Mouse (Mus musculus) cerebellum, postnatal 25 days (tissue): ENCODE measurements around the gene Ppip5k2.
"Not testable (repeated sequence)": the region's sequence is repeated elsewhere in the genome, so short reads cannot be mapped to it uniquely, and the experiment has no call there.

Experiments
- DNase-seq, 2 experiments: peaks; one replicate each; pipeline ENCODE4 v3.0.0; 2021; ENCODE audit warnings: mixed read lengths in 2 of 2

Gene Ppip5k2

GRCm38 (mm10) chr1:97769904-97770753 is at the start of gene Ppip5k2, which contains the start of gene Gin1:
Ppip5k2 (minus strand) TSS chr1:97770411.
Gin1 (plus strand) TSS chr1:97770172.
- peak; percentile 95 to 97 for DNase-seq

- DNase-seq = no peak
These were observed 39.2 kb upstream of the Ppip5k2 start for GRCm38 (mm10) chr1:97809255-97809912.

GRCm38 (mm10) chr1:97804520-97804919 is 34.3 kb upstream of the Ppip5k2 start:
- no peak for DNase-seq

GRCm38 (mm10) chr1:97802207-97802902 is 32.1 kb upstream of the Ppip5k2 start:
- no peak for DNase-seq

- DNase-seq = no peak
These were observed 25.7 kb upstream of the Ppip5k2 start for GRCm38 (mm10) chr1:97795936-97796335.

- DNase-seq = no peak
These were observed 23.9 kb upstream of the Ppip5k2 start for GRCm38 (mm10) chr1:97794110-97794509.

- DNase-seq = no peak
These were observed 18.3 kb upstream of the Ppip5k2 start for GRCm38 (mm10) chr1:97788490-97788889.

GRCm38 (mm10) chr1:97787674-97788073 is 17.5 kb upstream of the Ppip5k2 start:
- DNase-seq = no peak

GRCm38 (mm10) chr1:97785685-97786393 is 15.6 kb upstream of the Ppip5k2 start:
- DNase-seq = no peak

GRCm38 (mm10) chr1:97784928-97785327 is 14.7 kb upstream of the Ppip5k2 start:
- DNase-seq = no peak

GRCm38 (mm10) chr1:97781674-97782073 is 11.5 kb upstream of the Ppip5k2 start:
- DNase-seq = no peak

- no peak for DNase-seq
These were observed 3.8 kb upstream of the Ppip5k2 start for GRCm38 (mm10) chr1:97773973-97774372.

GRCm38 (mm10) chr1:97773362-97773761 is 3.2 kb upstream of the Ppip5k2 start:
- DNase-seq = no peak

- no peak for DNase-seq
These were observed 1.5 kb upstream of the Ppip5k2 start for GRCm38 (mm10) chr1:97771727-97772126.

GRCm38 (mm10) chr1:97771118-97771517 is 907 bp upstream of the Ppip5k2 start:
- DNase-seq = peak in 1 of 2 experiments; percentile 7

GRCm38 (mm10) chr1:97769294-97769903 is 812 bp downstream of the Ppip5k2 start:
- peak in 1 of 2 experiments; percentile 38 for DNase-seq

- DNase-seq = no peak
These were observed 1.3 kb downstream of the Ppip5k2 start for GRCm38 (mm10) chr1:97768906-97769293.

GRCm38 (mm10) chr1:97768089-97768488 is 2.1 kb downstream of the Ppip5k2 start:
- no peak for DNase-seq

- not testable (repeated sequence) for DNase-seq
These were observed 4.5 kb downstream of the Ppip5k2 start for GRCm38 (mm10) chr1:97765712-97766111.

GRCm38 (mm10) chr1:97761477-97761876 is 8.7 kb downstream of the Ppip5k2 start:
- DNase-seq = no peak

GRCm38 (mm10) chr1:97760598-97760997 is 9.6 kb downstream of the Ppip5k2 start:
- no peak for DNase-seq

- DNase-seq = no peak
These were observed 10.4 kb downstream of the Ppip5k2 start for GRCm38 (mm10) chr1:97759841-97760240.
